Mouse (Mus musculus) layer of hippocampus, postnatal 36 days (tissue): ENCODE measurements around the gene Pts. TPM values are rescaled to one million over a fixed set of nuclear protein-coding genes. Genes with fewer than 3 reads are reported as not detected.
A peak's percentile ranks its signal among the peaks of the same experiment; 100 is the strongest.

ENCODE experiments used
- DNase-seq, 2 experiments: peaks; one replicate each; pipeline ENCODE4 v3.0.0; 2022
- total RNA-seq, 2 experiments: library from RNA; stranded (reverse); gene quantifications; 2 replicates each; pipeline ENCODE4 v1.2.3; 2021

Pts gene
- total RNA-seq, 2 experiments from 2014 or later = 34.4 to 39.3 TPM

GRCm38 (mm10) chr9:50530890-50531289, 2.4 kb upstream of the Pts start:
- peak in 1 of 2 experiments; percentile 37 for DNase-seq

GRCm38 (mm10) chr9:50527860-50528259, 664 bp downstream of the Pts start:
- DNase-seq = no peak

GRCm38 (mm10) chr9:50525585-50525984, 2.9 kb downstream of the Pts start:
- DNase-seq = no peak

- DNase-seq = no peak
Measured at GRCm38 (mm10) chr9:50524936-50525335, 3.6 kb downstream of the Pts start.

GRCm38 (mm10) chr9:50522574-50522973, 6.0 kb downstream of the Pts start:
- DNase-seq = no peak

- DNase-seq = no peak
Measured at GRCm38 (mm10) chr9:50521562-50521961, 7.0 kb downstream of the Pts start.

GRCm38 (mm10) chr9:50520748-50521147, 7.8 kb downstream of the Pts start:
- DNase-seq = no peak

- DNase-seq = no peak
Measured at GRCm38 (mm10) chr9:50518781-50519180, 9.7 kb downstream of the Pts start.

- DNase-seq = no peak
Measured at GRCm38 (mm10) chr9:50515462-50515861, 13.1 kb downstream of the Pts start.

- no peak for DNase-seq
Measured at GRCm38 (mm10) chr9:50507570-50507969, 21.0 kb downstream of the Pts start.

GRCm38 (mm10) chr9:50505405-50505804, 23.1 kb downstream of the Pts start:
- no peak for DNase-seq

- DNase-seq = no peak
Measured at GRCm38 (mm10) chr9:50502949-50503348, 25.6 kb downstream of the Pts start.

- no peak for DNase-seq
Measured at GRCm38 (mm10) chr9:50500974-50501501, 27.5 kb downstream of the Pts start.

GRCm38 (mm10) chr9:50500467-50500973, 28.0 kb downstream of the Pts start:
- DNase-seq = no peak

GRCm38 (mm10) chr9:50499781-50500180, 28.7 kb downstream of the Pts start:
- no peak for DNase-seq

GRCm38 (mm10) chr9:50498815-50499214, 29.7 kb downstream of the Pts start:
- no peak for DNase-seq

GRCm38 (mm10) chr9:50497536-50497935, 31.0 kb downstream of the Pts start:
- no peak for DNase-seq

- no peak for DNase-seq
Measured at GRCm38 (mm10) chr9:50497076-50497475, 31.4 kb downstream of the Pts start.

GRCm38 (mm10) chr9:50496546-50496945, 32.0 kb downstream of the Pts start:
- DNase-seq = no peak

GRCm38 (mm10) chr9:50496151-50496505, 32.4 kb downstream of the Pts start:
- DNase-seq = no peak

- no peak for DNase-seq
Measured at GRCm38 (mm10) chr9:50495405-50496150, 32.9 kb downstream of the Pts start.

- DNase-seq = no peak
Measured at GRCm38 (mm10) chr9:50494311-50494710, 34.2 kb downstream of the Pts start, which contains the start of gene Plet1. Gene Plet1, plus strand, starts transcription at chr9:50494525.

GRCm38 (mm10) chr9:50493777-50494176, 34.7 kb downstream of the Pts start:
- DNase-seq = no peak

- no peak for DNase-seq
Measured at GRCm38 (mm10) chr9:50491531-50492045, 36.9 kb downstream of the Pts start.
